Comparison of ENCODE assay signal across 8 mouse cellular contexts in the genomic region with DNA sequence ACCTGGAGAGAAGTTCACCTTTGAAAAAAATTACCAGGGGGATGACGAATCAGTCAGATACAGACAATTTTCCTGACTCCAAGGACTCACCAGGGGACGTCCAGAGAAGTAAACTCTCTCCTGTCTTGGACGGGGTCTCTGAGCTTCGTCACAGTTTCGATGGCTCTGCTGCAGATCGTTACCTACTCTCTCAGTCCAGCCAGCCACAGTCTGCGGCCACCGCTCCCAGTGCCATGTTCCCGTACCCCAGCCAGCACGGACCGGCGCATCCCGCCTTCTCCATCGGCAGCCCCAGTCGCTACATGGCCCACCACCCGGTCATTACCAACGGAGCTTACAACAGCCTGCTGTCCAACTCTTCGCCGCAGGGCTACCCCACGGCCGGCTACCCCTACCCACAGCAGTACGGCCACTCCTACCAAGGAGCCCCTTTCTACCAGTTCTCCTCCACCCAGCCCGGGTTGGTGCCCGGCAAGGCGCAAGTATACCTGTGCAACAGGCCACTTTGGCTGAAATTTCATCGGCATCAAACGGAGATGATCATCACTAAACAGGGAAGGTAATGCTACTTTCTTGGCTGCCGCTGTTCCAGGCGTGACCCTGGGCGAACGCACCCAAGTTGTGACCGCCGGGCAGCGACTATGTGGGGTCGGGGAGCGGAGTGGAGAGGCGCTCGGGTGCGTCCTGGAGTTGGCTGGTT. TPM values are rescaled to one million over a fixed set of nuclear protein-coding genes. Genes with fewer than 3 reads are reported as not detected.
DNase-seq lines count a peak whose midpoint lies in the region; ATAC-seq and TF ChIP-seq lines count a peak whose summit lies in the region.

No protein-coding gene starts in this region.

- H3K9me3 ChIP-seq in embryonic facial prominence, embryonic 13.5 days: no peaks in the 10 kb centered on the region
- no peaks in the 10 kb centered on the region for H3K9me3 ChIP-seq in midbrain, embryonic 14.5 days (ENCODE audit: control insufficient read depth, low read length)

- under 1% methylated on average over 39 of the region's 39 CpGs for WGBS in embryonic facial prominence, embryonic 13.5 days
- WGBS in midbrain, embryonic 14.5 days: 1% methylated on average over 39 of the region's 39 CpGs

- peak overlapping the region; percentile 94 for H3K27ac ChIP-seq in layer of hippocampus, adult 2 months
- no peak overlapping the region for H3K27ac ChIP-seq in embryonic facial prominence, embryonic 13.5 days
- H3K27ac ChIP-seq in midbrain, embryonic 14.5 days (replicated peaks; ENCODE audit: low read depth, low read length): no peak overlapping the region

- peak in 1 of 2 experiments; percentile 25 for DNase-seq in layer of hippocampus, adult 2 months (ENCODE audit: low spot score in 2 of 2)
- DNase-seq in layer of hippocampus, adult 11-12 months (ENCODE audit: low spot score): no peak
- DNase-seq in R1 (ENCODE audit: low read depth, low spot score): peak; percentile 13
- DNase-seq in midbrain, embryonic 14.5 days: peak; percentile 51
- DNase-seq in thymus, postnatal 14 days: no peak
- DNase-seq in natural killer cell, adult 2 months (ENCODE audit: low spot score in 2 of 2): no peak

- no peak for TF ChIP-seq CTCF in layer of hippocampus, adult 2 months (conservative IDR thresholded peaks at IDR 0.05)

- H3K9ac ChIP-seq in embryonic facial prominence, embryonic 13.5 days: no peak overlapping the region
- no peak overlapping the region for H3K9ac ChIP-seq in midbrain, embryonic 14.5 days (replicated peaks; ENCODE audit: low read length)

- H3K4me1 ChIP-seq in embryonic facial prominence, embryonic 13.5 days: peaks cover 29% of the 10 kb centered on the region
- peaks cover 7% of the 10 kb centered on the region; the same call in 1 of the 2 replicates for H3K4me1 ChIP-seq in midbrain, embryonic 14.5 days (ENCODE audit: control insufficient read depth, insufficient read depth, low read length)

- H3K4me2 ChIP-seq in embryonic facial prominence, embryonic 13.5 days: peak overlapping the region; percentile 42
- H3K4me2 ChIP-seq in midbrain, embryonic 14.5 days (ENCODE audit: low read length): peak overlapping the region; percentile 9; the same call in 1 of the 2 replicates

- peaks cover 82% of the 10 kb centered on the region for H3K27me3 ChIP-seq in embryonic facial prominence, embryonic 13.5 days
- peaks cover 79% of the 10 kb centered on the region for H3K27me3 ChIP-seq in midbrain, embryonic 14.5 days (ENCODE audit: control insufficient read depth, insufficient read depth, low read length)

- H3K4me3 ChIP-seq in layer of hippocampus, adult 2 months: peak overlapping the region; percentile 71
- peak overlapping the region; percentile 22 for H3K4me3 ChIP-seq in embryonic facial prominence, embryonic 13.5 days
- H3K4me3 ChIP-seq in midbrain, embryonic 14.5 days (replicated peaks; ENCODE audit: low read depth, low read length): peak overlapping the region; percentile 1; the same call in 1 of the 2 replicates

- ATAC-seq in embryonic facial prominence, embryonic 13.5 days (ENCODE audit: insufficient number of reproducible peaks, insufficient read depth, low FRiP score, low TSS enrichment, low read depth): 0 out of 2 replicates have a peak, but pooled peaks have one; percentile 39
- ATAC-seq in inflammation-experienced regulatory T-cells, adult 6 months: peak; percentile 10
- ATAC-seq in midbrain, embryonic 14.5 days (ENCODE audit: low FRiP score, low TSS enrichment): peak; percentile 37

- H3K36me3 ChIP-seq in embryonic facial prominence, embryonic 13.5 days: no peaks in the 10 kb centered on the region
- H3K36me3 ChIP-seq in midbrain, embryonic 14.5 days (ENCODE audit: control insufficient read depth, insufficient read depth, low read length): no peaks in the 10 kb centered on the region

RNA-seq across cellular contexts. Expression of a gene that starts 2.3 kb away (rescaled TPM):
- 10 to 100 TPM; 41.1 to 45.3 TPM for total RNA-seq in layer of hippocampus, adult 2 months (2021)
- polyA plus RNA-seq in embryonic facial prominence, embryonic 13.5 days (2015; fragmentation: Nextera tagmentation; extraction: Ambion mirVana): 0.20 and 0.34 TPM in 2 replicates
- not detected for polyA plus RNA-seq in inflammation-experienced regulatory T-cells, adult 6 months (2017; shearing (Covaris generic))
- 1.1 TPM in 2 replicates for polyA plus RNA-seq in midbrain, embryonic 14.5 days (2014; fragmentation: Nextera tagmentation; extraction: Ambion mirVana)

Comparison
In these comparisons a context has a peak if more than half of its experiments do, and no peak if none do; other contexts are left out.
1. DNase-seq: peak in R1 (single experiment) and midbrain, embryonic 14.5 days (single experiment); none in layer of hippocampus, adult 11-12 months (single experiment), thymus, postnatal 14 days (single experiment) and natural killer cell, adult 2 months (0 of 2).
2. H3K4me3 ChIP-seq: peak in every context shown above with its lines; median percentile 71 in layer of hippocampus, adult 2 months; 22 in embryonic facial prominence, embryonic 13.5 days; 1 in midbrain, embryonic 14.5 days.
3. Peak in every context shown above with its lines, with median percentiles within 50 percentile points of each other: ATAC-seq.